Mouse (Mus musculus) ES-E14 (cell line): ENCODE data around the gene Rdh7. TPM values are rescaled to one million over a fixed set of nuclear protein-coding genes. Genes with fewer than 3 reads are reported as not detected.

Experiments used
- DNase-seq: peaks from one replicate; pipeline ENCODE4 v3.0.0-alpha.2; 2013; ENCODE audit warnings: low read depth, low spot score
- H3K27ac ChIP-seq: 2 replicates; pipeline ENCODE4 v1.5.1; 2012; ENCODE audit warnings: low read depth, mild to moderate bottlenecking, low read length, moderate library complexity, mixed read lengths; ENCODE audit not compliant: poor library complexity, insufficient read depth, severe bottlenecking
- H3K36me3 ChIP-seq: 2 replicates; pipeline ENCODE4 v1.6.1; 2012; ENCODE audit warnings: mild to moderate bottlenecking, low read length, moderate library complexity, mixed read lengths; ENCODE audit not compliant: control insufficient read depth, poor library complexity, insufficient read depth, severe bottlenecking
- H3K4me1 ChIP-seq, 2 experiments: fragments of 150-350 bp in 1 of 2; sonication (generic) in 1 of 2; 2 replicates each; pipeline ENCODE4 v1.6.1; 2012; ENCODE audit warnings: low read length in 2 of 2, mild to moderate bottlenecking in 1 of 2, mixed read lengths in 1 of 2; ENCODE audit not compliant: control insufficient read depth in 2 of 2, insufficient read depth in 2 of 2, poor library complexity in 1 of 2
- H3K4me3 ChIP-seq, 2 experiments: fragments of 150-350 bp in 1 of 2; sonication (generic) in 1 of 2; 2 replicates each; pipeline ENCODE4 v1.5.1; 2012; ENCODE audit warnings: low read length in 2 of 2, low read depth in 1 of 2, mild to moderate bottlenecking in 1 of 2, mixed read lengths in 1 of 2; ENCODE audit not compliant: insufficient read depth in 1 of 2, poor library complexity in 1 of 2, severe bottlenecking in 1 of 2
- H3K9ac ChIP-seq: 2 replicates; pipeline ENCODE4 v1.6.1; 2012; ENCODE audit warnings: low read depth, mild to moderate bottlenecking, low read length, mixed read lengths; ENCODE audit not compliant: poor library complexity, insufficient read depth, severe bottlenecking
- H3K9me3 ChIP-seq: fragments of 150-350 bp; sonication (generic); 2 replicates; pipeline ENCODE4 v1.6.1; 2012; ENCODE audit warnings: low read depth, mild to moderate bottlenecking, low read length; ENCODE audit not compliant: control insufficient read depth, insufficient read depth
- CHD2 ChIP-seq: IDR thresholded peaks from 2 replicates; pipeline ENCODE4 v1.6.1; 2014; ENCODE audit warnings: mild to moderate bottlenecking, low read depth, low read length, inconsistent platforms
- HCFC1 ChIP-seq: IDR thresholded peaks from 2 replicates; pipeline ENCODE4 v1.6.1; 2012; ENCODE audit warnings: low read length, inconsistent platforms, borderline replicate concordance; ENCODE audit not compliant: insufficient read depth
- MAFK ChIP-seq: IDR thresholded peaks from 2 replicates; pipeline ENCODE4 v1.6.1; 2014; ENCODE audit warnings: mild to moderate bottlenecking, low read depth, low read length, inconsistent platforms; ENCODE audit not compliant: insufficient read depth
- ZC3H11A ChIP-seq: IDR thresholded peaks from 2 replicates; pipeline ENCODE4 v1.6.1; 2012; ENCODE audit warnings: low read depth, mild to moderate bottlenecking, inconsistent platforms, low read length, borderline replicate concordance
- ZNF384 ChIP-seq: IDR thresholded peaks from 2 replicates; pipeline ENCODE4 v1.6.1; 2012; ENCODE audit warnings: low read depth, low read length, inconsistent platforms
- in situ Hi-C, 2 experiments: fragments of 600-800 bp; cut with MboI; formaldehyde crosslinking; loops; one replicate each; pipeline ENCODE4 v1.15.1; 2025; ENCODE audit warnings: low sequenced_read_pairs in 2 of 2, inconsistent platforms in 1 of 2; ENCODE audit not compliant: unreplicated experiment in 2 of 2
- total RNA-seq: library from RNA; depleted of rRNA; stranded (reverse); fragments of 300-350 nt; gene quantifications from 2 replicates; pipeline ENCODE4 v1.2.3, GENCODE M21; 2012

Rdh7 gene
- total RNA-seq, 1 experiment = not detected

- H3K9ac ChIP-seq = no peak overlapping the region
- TF ChIP-seq ZC3H11A = no peak
- no peak for TF ChIP-seq CHD2
- no peak for TF ChIP-seq ZNF384
- no peak for TF ChIP-seq HCFC1
- no peak for TF ChIP-seq MAFK
- no peak overlapping the region for H3K27ac ChIP-seq
- no peaks in the 10 kb centered on the region for H3K4me1 ChIP-seq
- in situ Hi-C loops = no loop called here
- DNase-seq = no peak
- H3K9me3 ChIP-seq = no peaks in the 10 kb centered on the region
- H3K4me3 ChIP-seq = no peak overlapping the region
- H3K36me3 ChIP-seq = no peaks in the 10 kb centered on the region
These were observed 43.8 kb upstream of the Rdh7 start for GRCm38 (mm10) chr10:127932290-127932926.

DNA sequence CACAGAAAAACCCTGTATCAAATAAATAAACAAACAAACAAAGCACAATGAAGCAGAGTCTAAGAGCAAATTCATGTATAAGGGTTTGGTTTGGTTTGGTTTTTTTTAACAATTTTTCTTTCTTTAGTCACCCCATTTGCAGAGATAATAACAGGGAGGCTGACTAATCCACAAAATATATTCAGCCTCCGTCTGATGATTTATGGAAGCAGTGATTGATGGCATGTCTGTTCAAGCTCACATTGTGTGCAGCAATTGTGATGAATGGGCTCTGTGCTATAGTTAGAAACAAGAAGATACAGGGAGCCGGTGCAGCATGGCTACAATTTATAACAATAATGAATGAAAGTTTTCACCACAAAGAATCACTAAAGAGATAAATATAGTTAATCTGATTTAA is 39.1 kb upstream of the Rdh7 start:
- DNase-seq = no peak
- Histone ChIP-seq H3K9me3 (no peaks in the 10 kb centered on the region), H3K4me3 (no peak overlapping the region), H3K36me3 (no peaks in the 10 kb centered on the region), H3K4me1 (0 out of 4 replicates have a peak, but pooled peaks cover 0 to 2% of the 10 kb centered on the region in 2 experiments), H3K9ac (no peak overlapping the region), H3K27ac (no peak overlapping the region)
- in situ Hi-C loops = no loop called here
- no peak for TF ChIP-seq ZNF384
- TF ChIP-seq ZC3H11A = no peak
- TF ChIP-seq MAFK = no peak
- no peak for TF ChIP-seq CHD2
- TF ChIP-seq HCFC1 = no peak

DNA sequence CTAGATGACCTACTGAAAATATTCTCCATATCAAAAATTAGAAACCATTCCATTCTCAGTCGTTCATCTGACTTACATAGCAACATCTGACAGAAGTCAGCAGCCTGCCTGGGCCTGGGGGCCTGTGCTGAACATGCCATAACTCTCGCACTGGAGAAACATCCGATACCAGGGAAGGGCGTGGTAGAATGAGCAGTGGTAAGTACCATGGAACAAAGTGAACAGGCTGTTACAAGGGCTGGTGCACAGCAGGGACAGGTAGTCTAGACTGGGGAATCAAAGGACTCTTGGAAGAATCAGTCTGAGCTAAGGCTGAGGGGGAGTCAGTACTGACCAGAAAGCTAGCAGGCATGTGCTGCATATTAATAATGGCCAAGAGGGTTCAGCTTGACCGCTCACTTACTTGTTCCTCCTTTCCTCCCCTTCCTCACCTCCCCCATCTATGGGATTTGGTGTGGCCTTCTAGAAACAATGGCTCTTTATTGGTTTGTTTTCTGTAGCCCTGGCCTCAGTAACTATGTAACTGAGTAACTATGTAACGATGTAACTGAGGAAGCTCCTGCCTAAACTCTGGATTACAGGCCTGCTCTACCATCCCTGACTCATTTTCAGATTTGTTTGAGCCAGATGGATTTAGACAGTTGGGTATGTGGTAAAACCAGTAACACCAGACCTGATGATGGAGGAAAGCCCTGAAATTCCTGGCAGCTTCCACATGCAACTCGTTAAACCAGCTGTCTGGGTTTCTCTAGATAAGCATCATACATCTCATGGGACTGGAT is 36.2 kb upstream of the Rdh7 start:
- Histone ChIP-seq H3K36me3 (no peaks in the 10 kb centered on the region), H3K9ac (no peak overlapping the region), H3K27ac (no peak overlapping the region), H3K4me3 (no peak overlapping the region), H3K4me1 (0 out of 4 replicates have a peak, but pooled peaks cover 0 to 2% of the 10 kb centered on the region in 2 experiments), H3K9me3 (no peaks in the 10 kb centered on the region)
- TF ChIP-seq MAFK (no peak), CHD2 (no peak), HCFC1 (no peak), ZC3H11A (no peak), ZNF384 (no peak)
- no peak for DNase-seq
- in situ Hi-C loops = no loop called here

DNA sequence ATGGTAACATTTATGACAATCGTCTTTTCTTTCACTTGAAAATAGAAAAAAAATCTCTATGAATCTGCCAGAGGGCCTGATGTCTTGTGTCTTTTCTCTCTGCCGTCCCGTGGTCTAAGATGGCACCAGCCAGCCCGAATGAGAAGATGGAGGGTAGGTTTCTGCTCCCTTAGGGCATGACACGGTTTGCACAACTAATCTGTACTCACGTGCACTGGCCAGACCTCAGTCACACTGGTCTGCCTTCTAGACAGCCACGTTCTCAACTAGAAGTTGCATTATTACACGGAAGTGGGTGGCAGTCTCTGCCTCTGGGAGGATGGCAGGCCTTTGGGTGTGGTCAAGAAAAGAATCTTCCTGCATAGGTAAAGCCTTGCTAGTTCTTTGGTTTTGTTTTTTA is 34.4 kb upstream of the Rdh7 start:
- no peak for DNase-seq

More for the DNA sequence above, 34.4 kb upstream of the Rdh7 start:
- no peaks in the 10 kb centered on the region for H3K36me3 ChIP-seq
- H3K4me1 ChIP-seq = 0 out of 4 replicates have a peak, but pooled peaks cover 0 to 2% of the 10 kb centered on the region in 2 experiments
- no peaks in the 10 kb centered on the region for H3K9me3 ChIP-seq
- in situ Hi-C loops = no loop called here
- H3K27ac ChIP-seq = no peak overlapping the region
- H3K9ac ChIP-seq = no peak overlapping the region
- no peak overlapping the region for H3K4me3 ChIP-seq
- TF ChIP-seq ZNF384 (no peak), HCFC1 (no peak), CHD2 (no peak), MAFK (no peak), ZC3H11A (no peak)
